Mouse (Mus musculus) left cerebral cortex, adult 8-10 months (tissue): ENCODE measurements around the gene Zfp654. TPM values are rescaled to one million over a fixed set of nuclear protein-coding genes. Genes with fewer than 3 reads are reported as not detected.
"Not testable (repeated sequence)": the region's sequence is repeated elsewhere in the genome, so short reads cannot be mapped to it uniquely, and the experiment has no call there.

ENCODE experiments used
- DNase-seq, 2 experiments: peaks; one replicate each; pipeline ENCODE4 v3.0.0; 2022; ENCODE audit warnings: low spot score in 2 of 2
- total RNA-seq, 4 experiments: library from RNA; stranded (reverse); gene quantifications; 2 replicates each; pipeline ENCODE4 v1.2.4; 2022

Gene Zfp654
- 10 to 100 TPM; 16.9 to 20.5 (median 18.3) TPM for total RNA-seq

DNA sequence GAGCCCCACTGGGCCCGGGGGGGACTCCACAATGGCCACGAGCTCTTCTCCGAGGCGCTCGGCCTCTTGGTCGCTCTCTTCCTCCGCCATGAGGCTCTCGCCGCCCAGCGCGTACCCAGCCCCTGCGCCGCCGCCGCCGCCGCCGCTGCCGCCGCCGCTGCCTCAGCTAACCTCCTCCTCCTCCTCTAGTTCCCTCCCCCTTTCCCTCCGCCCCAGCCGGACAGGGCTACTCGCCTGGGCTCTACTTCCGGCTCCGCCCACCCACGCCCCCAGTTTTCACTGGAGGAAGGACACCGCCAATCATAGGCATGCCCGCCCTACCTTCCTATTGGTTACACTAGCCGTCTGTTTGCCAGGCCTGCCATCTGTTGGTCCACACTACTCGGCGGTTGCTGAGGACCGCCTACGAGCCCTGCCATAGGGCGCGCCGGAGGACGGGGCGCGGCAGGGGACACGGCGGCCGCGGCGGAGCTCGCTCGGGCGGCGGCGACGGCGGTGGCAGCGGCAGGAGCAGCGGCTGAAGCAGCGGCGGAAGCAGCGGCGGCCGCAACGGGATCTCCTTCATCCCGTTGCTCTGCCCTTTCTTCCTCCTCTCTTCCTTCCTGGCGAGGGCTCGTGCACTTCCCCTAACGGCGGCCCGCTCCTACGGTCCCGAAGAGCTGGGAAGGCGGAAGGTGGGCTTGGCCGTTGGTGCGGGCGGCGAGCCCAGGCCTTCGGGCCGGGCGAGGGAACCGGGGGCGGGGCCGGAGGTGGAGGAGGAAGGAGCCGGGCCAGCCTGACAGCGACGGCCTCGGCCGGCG, at the start of gene Zfp654, which contains the start of gene Cggbp1:
TSS of gene Zfp654 (minus strand) at position 90 of the 800 bp plus-strand sequence.
TSS of gene Cggbp1 (plus strand) at position 434 of the 800 bp plus-strand sequence.
- DNase-seq: peak; percentile 99 to 100

- no peak for DNase-seq
Measured at GRCm38 (mm10) chr16:64899084-64899483, 47.6 kb upstream of the Zfp654 start.

DNA sequence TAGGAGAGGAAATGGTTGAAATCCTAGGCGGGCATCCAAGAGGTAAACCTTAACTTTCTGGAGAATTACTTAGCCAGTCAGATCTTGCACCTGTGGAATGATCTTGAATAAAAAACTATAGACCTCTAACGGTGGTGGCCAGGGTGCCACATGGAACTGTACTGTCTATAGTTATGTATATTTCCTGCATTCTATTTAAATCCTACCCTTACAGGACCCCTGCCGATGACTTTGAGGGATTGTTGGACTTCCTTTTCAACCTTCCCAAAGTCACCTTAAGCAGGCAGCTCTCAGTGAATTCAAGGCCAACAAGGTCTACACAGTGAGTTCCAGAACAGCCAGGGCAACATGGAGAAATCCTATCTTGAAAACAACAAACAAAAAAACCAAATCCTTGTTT, 38.0 kb upstream of the Zfp654 start:
- no peak for DNase-seq

GRCm38 (mm10) chr16:64885547-64885946, 34.1 kb upstream of the Zfp654 start:
- no peak for DNase-seq

- DNase-seq: no peak
Measured at GRCm38 (mm10) chr16:64885142-64885541, 33.7 kb upstream of the Zfp654 start.

GRCm38 (mm10) chr16:64884420-64884838, 33.0 kb upstream of the Zfp654 start:
- no peak for DNase-seq

DNA sequence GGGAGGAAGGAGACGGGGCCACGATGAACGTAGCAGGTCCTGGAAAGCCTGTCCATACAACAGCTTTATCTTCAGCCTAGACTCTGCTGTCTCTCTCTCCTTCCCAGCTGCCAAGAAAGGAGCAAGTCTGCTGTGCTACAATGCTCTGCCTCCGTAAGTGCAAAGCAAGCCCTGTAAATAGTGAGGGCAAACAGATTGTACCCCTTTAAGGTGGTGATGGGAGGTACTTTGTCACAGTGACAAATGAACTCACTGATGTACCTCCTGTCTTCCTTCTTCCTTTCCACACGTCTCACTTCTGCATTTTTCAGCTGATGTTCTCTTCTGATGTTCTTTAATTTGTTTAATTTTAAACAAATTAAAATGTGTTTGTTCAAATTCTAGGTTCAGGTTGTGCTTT, 32.4 kb upstream of the Zfp654 start:
- DNase-seq: no peak

DNA sequence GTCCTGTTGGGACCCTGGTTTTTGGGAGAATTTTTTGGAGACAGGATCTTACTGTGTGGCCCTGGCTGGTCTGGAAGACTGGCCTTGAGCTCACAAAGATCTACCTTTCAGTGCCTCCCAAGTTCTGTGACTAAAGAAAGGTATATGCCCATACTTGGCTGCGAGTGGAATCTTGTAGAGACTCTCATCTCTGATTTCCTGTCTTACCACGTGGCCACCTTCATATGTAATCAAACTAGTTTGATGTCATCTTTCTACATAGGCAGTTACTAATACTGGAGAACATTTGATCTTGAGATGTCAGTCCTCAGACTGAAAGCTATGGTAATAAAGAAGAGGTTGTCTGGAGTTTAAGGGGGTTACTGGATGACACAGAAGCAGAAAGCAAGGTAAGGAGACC, 30.0 kb upstream of the Zfp654 start:
- no peak for DNase-seq

GRCm38 (mm10) chr16:64880986-64881385, 29.5 kb upstream of the Zfp654 start:
- no peak for DNase-seq

DNA sequence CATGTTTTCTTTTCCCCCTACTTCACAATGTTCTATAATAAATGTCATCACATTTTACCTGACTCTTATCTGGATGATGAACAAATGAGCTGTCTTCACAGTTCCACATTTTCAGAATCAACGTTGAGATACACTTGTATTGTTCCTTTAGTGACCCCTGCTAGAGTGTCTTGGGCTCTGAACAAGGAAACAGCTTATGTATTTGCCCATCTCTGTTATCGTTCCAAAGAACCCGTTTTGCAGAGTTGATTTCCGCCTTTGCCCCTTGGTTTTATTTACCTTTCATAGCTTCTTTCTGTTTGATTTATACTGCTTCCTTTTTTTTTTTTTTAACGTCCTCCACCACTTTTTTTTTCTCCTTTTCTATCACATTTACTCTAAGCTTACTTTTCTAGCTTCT, 28.3 kb upstream of the Zfp654 start:
- no peak for DNase-seq

GRCm38 (mm10) chr16:64878611-64879132, 27.2 kb upstream of the Zfp654 start:
- DNase-seq: no peak

GRCm38 (mm10) chr16:64877314-64877713, 25.9 kb upstream of the Zfp654 start:
- DNase-seq: no peak

DNA sequence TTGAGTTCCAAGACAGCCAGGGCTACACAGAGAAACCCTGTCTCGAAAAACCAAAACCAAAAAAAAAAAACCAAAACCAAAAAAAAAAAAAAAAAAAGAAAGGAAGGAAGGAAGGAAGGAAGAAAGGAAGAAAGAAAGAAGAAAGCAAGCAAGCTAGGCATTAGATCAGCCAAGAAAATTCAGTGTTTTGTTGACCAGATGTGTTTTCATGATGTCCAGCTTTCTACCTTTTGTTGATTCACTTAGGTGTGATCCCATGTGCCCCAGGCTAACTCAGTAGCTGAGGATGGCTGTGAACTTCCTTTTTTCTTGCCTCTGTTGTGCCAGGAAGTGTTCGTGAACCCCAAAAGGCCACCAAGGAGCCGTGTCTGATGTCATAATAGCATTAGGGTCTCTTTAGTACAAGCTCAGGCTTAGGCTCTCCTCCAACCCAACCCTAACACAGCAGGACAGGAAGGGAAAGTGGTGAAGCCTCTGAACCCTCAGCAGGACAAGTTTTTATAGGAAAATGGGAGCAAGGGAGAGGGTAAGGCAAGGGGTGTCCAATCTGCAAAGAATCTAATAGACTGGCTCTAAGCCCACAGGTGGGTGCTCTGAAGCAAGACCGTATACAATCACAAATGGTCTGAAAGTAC, 25.3 kb upstream of the Zfp654 start:
- no peak for DNase-seq

GRCm38 (mm10) chr16:64875822-64876221, 24.4 kb upstream of the Zfp654 start:
- DNase-seq: no peak

DNA sequence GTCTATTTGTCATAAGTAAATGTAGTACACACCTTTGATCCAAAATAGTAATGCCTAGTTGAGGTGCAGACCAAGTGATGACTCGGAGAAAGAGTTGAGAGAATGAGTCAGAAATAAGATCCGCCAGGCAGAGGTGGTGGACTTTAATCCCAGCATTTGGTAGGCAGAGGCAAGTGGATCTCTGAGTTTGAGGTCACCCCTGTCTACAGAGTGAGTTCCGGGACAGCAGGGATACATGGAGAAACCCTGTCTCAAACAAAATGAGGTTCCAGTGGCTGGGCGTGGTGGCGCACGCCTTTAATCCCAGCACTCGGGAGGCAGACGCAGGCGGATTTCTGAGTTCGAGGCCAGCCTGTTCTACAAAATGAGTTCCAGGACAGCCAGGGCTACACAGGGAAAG, 23.9 kb upstream of the Zfp654 start:
- DNase-seq: no peak

DNA sequence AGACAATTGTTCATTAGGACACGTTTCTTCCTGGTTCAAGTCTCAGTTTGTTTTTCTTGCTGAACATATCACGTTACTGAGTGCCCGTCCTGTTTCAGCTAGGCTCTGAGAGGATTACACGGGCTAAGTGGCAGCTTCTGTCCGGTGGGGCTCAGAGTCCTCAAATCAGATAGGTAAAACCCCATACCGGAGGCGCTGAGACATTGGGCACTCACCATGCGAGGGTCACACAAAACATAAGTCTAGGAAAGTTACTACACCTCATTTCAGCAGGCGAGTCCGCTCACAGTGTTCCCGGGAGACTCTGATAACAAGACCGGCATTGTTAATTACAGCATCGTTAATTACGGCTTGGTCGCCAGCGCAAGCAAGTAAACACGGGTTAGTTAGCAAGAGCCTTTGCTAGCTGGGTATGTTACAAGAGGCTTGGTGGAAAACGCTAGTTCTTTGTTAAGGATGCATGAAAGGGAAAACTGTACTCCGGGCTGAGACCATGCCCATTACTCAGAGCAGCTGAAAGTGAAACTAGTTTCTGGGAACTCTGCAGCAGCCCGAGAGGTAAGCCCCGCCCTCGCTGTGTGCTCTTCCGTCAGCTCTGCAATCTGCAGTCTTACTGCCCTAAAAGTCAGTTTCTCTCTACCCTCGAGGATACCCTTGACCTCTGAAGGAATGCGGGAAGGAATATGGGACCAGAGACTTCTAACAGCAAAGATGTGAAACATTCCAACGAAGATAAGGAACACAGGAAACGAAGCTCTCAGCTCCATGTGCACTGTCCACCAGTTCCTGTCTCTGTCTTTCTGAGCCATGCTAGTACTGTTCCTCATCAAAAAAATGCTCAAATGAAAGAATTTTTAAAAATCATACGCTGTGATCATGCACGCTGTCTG, 22.2 kb upstream of the Zfp654 start:
- DNase-seq: peak; percentile 10 to 45

GRCm38 (mm10) chr16:64872841-64873240, 21.4 kb upstream of the Zfp654 start:
- no peak for DNase-seq

- no peak for DNase-seq
Measured at GRCm38 (mm10) chr16:64872296-64872695, 20.8 kb upstream of the Zfp654 start.

DNA sequence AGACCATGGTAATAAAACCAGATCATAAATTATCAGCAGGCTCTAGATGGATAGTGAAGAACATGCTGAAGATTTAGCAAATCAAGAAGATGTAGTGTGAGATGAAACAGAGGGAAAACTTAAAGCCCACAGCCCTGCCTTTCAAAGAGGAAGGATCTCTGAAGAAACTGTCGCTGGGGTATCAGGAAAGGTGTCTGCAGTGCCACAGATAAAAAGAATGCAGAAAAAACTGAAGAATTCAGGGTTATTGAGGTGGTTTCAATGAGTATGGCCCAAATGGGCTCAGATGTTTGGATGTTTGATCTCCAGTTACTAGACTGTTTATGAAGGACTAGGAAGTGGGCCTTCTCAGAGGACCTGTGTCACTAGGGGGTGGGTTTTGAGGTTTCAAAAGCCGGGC, 18.2 kb upstream of the Zfp654 start:
- DNase-seq: no peak

- DNase-seq: no peak
Measured at GRCm38 (mm10) chr16:64868613-64869012, 17.2 kb upstream of the Zfp654 start.

DNA sequence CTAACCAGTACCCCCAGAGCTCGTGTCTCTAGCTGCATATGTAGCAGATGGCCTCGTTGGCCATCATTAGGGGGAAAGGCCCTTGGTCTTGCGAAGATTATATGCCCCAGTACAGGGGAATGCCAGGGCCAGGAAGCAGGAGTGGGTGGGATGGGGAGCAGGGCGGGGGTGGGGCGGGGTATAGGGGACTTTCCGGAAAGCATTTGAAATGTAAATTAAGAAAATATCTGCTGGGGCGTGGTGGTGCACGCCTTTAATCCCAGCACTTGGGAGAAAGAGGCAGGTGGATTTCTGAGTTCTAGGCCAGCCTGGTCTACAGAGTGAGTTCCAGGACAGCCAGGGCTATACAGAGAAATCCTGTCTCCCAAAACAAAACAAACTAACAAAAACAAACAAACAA, 14.4 kb upstream of the Zfp654 start:
- not testable (repeated sequence) for DNase-seq

GRCm38 (mm10) chr16:64856946-64857345, 5.5 kb upstream of the Zfp654 start:
- DNase-seq: no peak
